Comparison of ENCODE assay signal across 8 mouse cellular contexts in the genomic region with DNA sequence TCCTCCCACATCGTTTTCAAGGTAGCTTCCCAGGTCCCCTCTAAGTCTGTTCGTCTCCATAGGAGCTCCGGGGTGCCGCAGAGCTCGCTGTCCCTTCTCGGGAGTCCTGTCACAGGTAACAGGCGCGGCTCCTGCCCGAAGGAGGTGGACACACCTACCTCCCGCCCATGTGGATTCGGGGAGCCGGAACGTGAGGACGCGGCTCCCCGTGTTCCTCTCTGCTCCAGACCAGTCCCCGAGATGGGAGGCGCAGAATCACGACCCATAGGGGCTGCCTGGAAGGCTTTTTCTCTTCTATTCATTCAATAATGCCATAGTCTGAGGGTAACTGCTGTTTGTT. TPM values are rescaled to one million over a fixed set of nuclear protein-coding genes. Genes with fewer than 3 reads are reported as not detected.
DNase-seq lines count a peak whose midpoint lies in the region; ATAC-seq and TF ChIP-seq lines count a peak whose summit lies in the region.

No protein-coding gene starts in this region.

- no peak for TF ChIP-seq EP300 in MEL (IDR thresholded peaks at IDR 0.05; ENCODE audit: low read depth in 1 of 2, low read length in 2 of 2)

- no peak for ATAC-seq in forebrain, postnatal 0 days
- peak; percentile 1; the same call in 1 of the 2 replicates for ATAC-seq in lung, embryonic 15.5 days (ENCODE audit: borderline replicate concordance, extremely low read depth, low FRiP score, low TSS enrichment)

- H3K9me3 ChIP-seq in MEL (replicated peaks; ENCODE audit: insufficient read depth, low read length), result no peaks in the 10 kb centered on the region
- H3K9me3 ChIP-seq in forebrain, postnatal 0 days (ENCODE audit: low read length), result no peaks in the 10 kb centered on the region
- no peaks in the 10 kb centered on the region for H3K9me3 ChIP-seq in lung, embryonic 15.5 days

- peak overlapping the region; percentile 1; the same call in 1 of the 2 replicates for H3K27ac ChIP-seq in kidney, adult 2 months (ENCODE audit: insufficient read depth, low read depth, low read length)
- H3K27ac ChIP-seq in MEL (ENCODE audit: control insufficient read depth, low read depth, low read length), result no peak overlapping the region
- peak overlapping the region; percentile 92 for H3K27ac ChIP-seq in forebrain, postnatal 0 days (ENCODE audit: low read depth, low read length)
- peak overlapping the region; percentile 95 for H3K27ac ChIP-seq in lung, embryonic 15.5 days

- H3K9ac ChIP-seq in MEL (ENCODE audit: control insufficient read depth, low read depth, low read length, poor library complexity, severe bottlenecking), result peak overlapping the region; percentile 86
- H3K9ac ChIP-seq in forebrain, postnatal 0 days, result peak overlapping the region; percentile 68
- peak overlapping the region; percentile 72 for H3K9ac ChIP-seq in lung, embryonic 15.5 days

- TF ChIP-seq RAD21 in MEL (IDR thresholded peaks at IDR 0.05; ENCODE audit: low read depth, low read length), result no peak

- H3K4me3 ChIP-seq in kidney, adult 2 months (ENCODE audit: insufficient read depth, low read depth, low read length), result peak overlapping the region; percentile 62
- peak overlapping the region; percentile 76 to 89 for H3K4me3 ChIP-seq in MEL (ENCODE audit: control insufficient read depth in 1 of 2, insufficient read depth in 1 of 2, low read depth in 2 of 2, low read length in 2 of 2)
- H3K4me3 ChIP-seq in forebrain, postnatal 0 days (ENCODE audit: low read depth, low read length), result peak overlapping the region; percentile 72
- H3K4me3 ChIP-seq in lung, embryonic 15.5 days, result peak overlapping the region; percentile 80

- no peaks in the 10 kb centered on the region for H3K27me3 ChIP-seq in kidney, adult 2 months (replicated peaks; ENCODE audit: control insufficient read depth, insufficient read depth, low read length)
- no peaks in the 10 kb centered on the region for H3K27me3 ChIP-seq in MEL (ENCODE audit: control insufficient read depth in 1 of 2, insufficient read depth in 2 of 2, low read length in 2 of 2)
- no peaks in the 10 kb centered on the region for H3K27me3 ChIP-seq in forebrain, postnatal 0 days (ENCODE audit: insufficient read depth, low read length)
- H3K27me3 ChIP-seq in lung, embryonic 15.5 days, result no peaks in the 10 kb centered on the region

- WGBS in kidney, adult 2 months, result 2% methylated on average over 19 of the region's 19 CpGs
- under 1% methylated on average over 19 of the region's 19 CpGs for WGBS in forebrain, postnatal 0 days
- WGBS in lung, embryonic 15.5 days, result under 1% methylated on average over 19 of the region's 19 CpGs

- H3K79me2 ChIP-seq in MEL (ENCODE audit: control insufficient read depth, insufficient read depth, low read length, poor library complexity), result peaks cover 17% of the 10 kb centered on the region

- no peak for TF ChIP-seq CTCF in kidney, adult 2 months (conservative IDR thresholded peaks at IDR 0.05; ENCODE audit: insufficient read depth, insufficient read length, low read depth, low read length)
- no peak for TF ChIP-seq CTCF in MEL (IDR thresholded peaks at IDR 0.05 in 2 of 3, conservative IDR thresholded peaks at IDR 0.05 in 1 of 3; ENCODE audit: control insufficient read depth in 1 of 3, insufficient read depth in 1 of 3, low read depth in 2 of 3, low read length in 3 of 3, poor library complexity in 1 of 3, severe bottlenecking in 1 of 3)
- TF ChIP-seq CTCF in forebrain, postnatal 0 days (IDR thresholded peaks at IDR 0.05; ENCODE audit: low read depth), result no peak

- DNase-seq in kidney, adult 2 months, result no peak
- DNase-seq in kidney, adult 9 months, result no peak
- DNase-seq in MEL (ENCODE audit: low read depth, low spot score) (peak; percentile 65), MN1 (ENCODE audit: low spot score) (no peak)
- DNase-seq in forebrain, postnatal 0 days, result no peak
- DNase-seq in urinary bladder, adult 18-20 months (ENCODE audit: low spot score in 2 of 2), result no peak
- DNase-seq in kidney, postnatal 4 days, result no peak

- H3K4me2 ChIP-seq in forebrain, postnatal 0 days (ENCODE audit: low read depth), result peak overlapping the region; percentile 87
- peak overlapping the region; percentile 95 for H3K4me2 ChIP-seq in lung, embryonic 15.5 days

- H3K4me1 ChIP-seq in kidney, adult 2 months (ENCODE audit: control insufficient read depth, insufficient read depth, low read length), result peaks cover 5% of the 10 kb centered on the region; the same call in 1 of the 2 replicates
- H3K4me1 ChIP-seq in MEL (ENCODE audit: control insufficient read depth in 1 of 2, insufficient read depth in 2 of 2, low read length in 2 of 2), result peaks cover 4 to 11% of the 10 kb centered on the region in 2 experiments; a peak in 2 of 4 replicates
- peaks cover 10% of the 10 kb centered on the region for H3K4me1 ChIP-seq in forebrain, postnatal 0 days (ENCODE audit: insufficient read depth)
- peaks cover 35% of the 10 kb centered on the region for H3K4me1 ChIP-seq in lung, embryonic 15.5 days

- no peaks in the 10 kb centered on the region for H3K36me3 ChIP-seq in kidney, adult 2 months (ENCODE audit: control insufficient read depth, insufficient read depth, low read length)
- H3K36me3 ChIP-seq in MEL (ENCODE audit: control insufficient read depth in 1 of 2, insufficient read depth in 2 of 2, low read length in 2 of 2), result peaks cover 0 to 7% of the 10 kb centered on the region in 2 experiments; a peak in 2 of 4 replicates
- H3K36me3 ChIP-seq in forebrain, postnatal 0 days (ENCODE audit: insufficient read depth), result no peaks in the 10 kb centered on the region
- no peaks in the 10 kb centered on the region for H3K36me3 ChIP-seq in lung, embryonic 15.5 days

- no peak for TF ChIP-seq POLR2A in kidney, adult 2 months (IDR thresholded peaks at IDR 0.05; ENCODE audit: low read depth, low read length)
- TF ChIP-seq POLR2A in MEL (IDR thresholded peaks at IDR 0.05; ENCODE audit: control insufficient read depth in 1 of 2, insufficient read depth in 1 of 2, low read depth in 1 of 2, low read length in 2 of 2, poor library complexity in 1 of 2), result no peak

TF ChIP-seq in MEL, 35 proteins besides CTCF, POLR2A, EP300 and RAD21:
- TF ChIP-seq MAX (IDR thresholded peaks at IDR 0.05; ENCODE audit: low read length) (0 out of 2 replicates have a peak, but pooled peaks have one; percentile 4), HCFC1 (IDR thresholded peaks at IDR 0.05; ENCODE audit: low read depth, low read length) (no peak)
TF ChIP-seq in MEL: peak in this region for 1.

RNA-seq across cellular contexts. Expression of a gene that starts 0.7 kb away (rescaled TPM):
- 44.6 and 51.0 TPM in 2 replicates for polyA plus RNA-seq in kidney, adult 2 months (2012; rRNA removed)
- 14.1 and 14.9 TPM in 2 replicates for total RNA-seq in MEL (2012; rRNA removed)
- 10 to 100 TPM in 1 of 2 experiments, not detected in 1; 49.4 TPM for polyA plus RNA-seq in MEL (2012; ENCODE audit: insufficient read depth in 1 of 2, insufficient read length in 2 of 2, low read depth in 1 of 2, low replicate concordance in 2 of 2, missing spikeins in 1 of 2)
- 26.6 and 44.1 TPM in 2 replicates for total RNA-seq in forebrain, postnatal 0 days (2014; rRNA removed)
- 5.7 and 12.1 TPM in 2 replicates for polyA plus RNA-seq in forebrain, postnatal 0 days (2015; fragmentation: Nextera tagmentation; extraction: Ambion mirVana)
- 24.1 and 25.1 TPM in 2 replicates for polyA plus RNA-seq in lung, embryonic 15.5 days (2015; fragmentation: Nextera tagmentation; extraction: Ambion mirVana)
